Mouse (Mus musculus) heart, postnatal 0 days (tissue): ENCODE results near the gene Dgkz. TPM values are rescaled to one million over a fixed set of nuclear protein-coding genes. Genes with fewer than 3 reads are reported as not detected.

Experiments used
- ATAC-seq: fragments of 200-750 bp; cut with Nextera tagmentation; 2 replicates; pipeline ENCODE4 v1.8.0; 2017; ENCODE audit warnings: low read depth, moderate number of reproducible peaks, moderate library complexity; ENCODE audit not compliant: insufficient read depth
- DNase-seq: peaks from one replicate; pipeline ENCODE4 v3.0.0-alpha.2; 2016; ENCODE audit warnings: low spot score
- H3K27ac ChIP-seq: fragments of 300-500 bp; sonication (generic); 2 replicates; pipeline ENCODE4 v1.5.1; 2014; ENCODE audit warnings: low read depth, mild to moderate bottlenecking
- H3K27me3 ChIP-seq: fragments of 300-500 bp; sonication (generic); 2 replicates; pipeline ENCODE4 v1.6.1; 2014; ENCODE audit warnings: low read length, mixed read lengths; ENCODE audit not compliant: control insufficient read depth, insufficient read depth
- H3K36me3 ChIP-seq: fragments of 300-500 bp; sonication (generic); replicated peaks from 2 replicates; pipeline ENCODE4 v1.6.1; 2014; ENCODE audit warnings: low read length, mixed read lengths; ENCODE audit not compliant: control insufficient read depth, insufficient read depth
- H3K4me1 ChIP-seq: fragments of 300-500 bp; sonication (generic); 2 replicates; pipeline ENCODE4 v1.6.1; 2014; ENCODE audit warnings: antibody characterized with exemption; ENCODE audit not compliant: control insufficient read depth, insufficient read depth
- H3K4me2 ChIP-seq: fragments of 300-500 bp; sonication (generic); 2 replicates; pipeline ENCODE4 v1.6.1; 2014; ENCODE audit warnings: low read depth, mild to moderate bottlenecking, low read length, moderate library complexity
- H3K4me3 ChIP-seq: fragments of 300-500 bp; sonication (generic); 2 replicates; pipeline ENCODE4 v1.5.1; 2014; ENCODE audit warnings: low read depth, low read length
- H3K9ac ChIP-seq: fragments of 300-500 bp; sonication (generic); replicated peaks from 2 replicates; pipeline ENCODE4 v1.6.1; 2014; ENCODE audit warnings: low read depth, low read length, mixed read lengths
- H3K9me3 ChIP-seq: fragments of 300-500 bp; sonication (generic); replicated peaks from 2 replicates; pipeline ENCODE4 v1.6.1; 2016; ENCODE audit warnings: low read length; ENCODE audit not compliant: control insufficient read depth
- CTCF ChIP-seq: IDR thresholded peaks from 2 replicates; pipeline ENCODE4 v1.5.1; 2016; ENCODE audit warnings: antibody characterized with exemption, control low read depth, low read depth
- EP300 ChIP-seq: IDR thresholded peaks from 2 replicates; pipeline ENCODE4 v1.6.1; 2016; ENCODE audit warnings: antibody characterized with exemption, low read depth
- WGBS: fragments of 180-500 bp; shearing (Covaris S2); extraction: QIAGEN DNeasy Blood & Tissue Kit; methylation state at CpG from one replicate; pipeline ENCODE4 v1.1.7; 2014; 5-methylcytosine and 5-hydroxymethylcytosine counted together
- polyA plus RNA-seq: library from polyadenylated mRNA; unstranded; fragments of >200 nt; fragmentation: Nextera tagmentation; extraction: Ambion mirVana; gene quantifications from 2 replicates; pipeline ENCODE4 v1.2.1, GENCODE M21; 2015
- total RNA-seq: library from RNA; depleted of rRNA; stranded (reverse); fragments of >200 nt; gene quantifications from 2 replicates; pipeline ENCODE4 v1.2.3, GENCODE M21; 2014; ENCODE audit warnings: low replicate concordance

Gene Dgkz
- total and polyA plus RNA-seq, 2 experiments from 2014 or later, result 26.2 to 77.9 TPM

DNA sequence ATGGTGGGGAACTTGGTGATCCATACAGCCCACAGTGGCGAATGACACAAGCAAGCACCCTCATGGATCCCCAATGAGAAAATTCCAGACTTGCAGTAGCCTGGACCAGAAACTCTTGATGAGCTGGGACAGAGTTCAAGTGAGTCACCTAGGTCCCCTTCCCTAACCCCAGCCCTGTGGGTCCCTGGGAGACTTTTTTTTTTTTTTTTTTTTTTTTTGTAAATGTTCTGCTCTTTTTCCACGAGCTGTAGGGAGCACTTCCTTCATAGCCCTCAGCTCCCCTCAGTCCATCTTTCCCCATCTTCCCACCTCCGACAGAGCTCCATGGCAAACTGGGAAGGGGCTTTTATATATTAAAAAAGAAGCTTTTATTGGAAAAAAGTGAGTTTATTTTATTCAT is 46.2 kb downstream of the Dgkz start:
- TF ChIP-seq CTCF (no peak), EP300 (no peak)
- peaks cover 9% of the 10 kb centered on the region for H3K27me3 ChIP-seq
- peaks cover 16% of the 10 kb centered on the region; the same call in 1 of the 2 replicates for H3K36me3 ChIP-seq
- no peaks in the 10 kb centered on the region for H3K9me3 ChIP-seq
- no peak overlapping the region for H3K4me2 ChIP-seq
- 61% methylated on average over 3 of the region's 3 CpGs for WGBS
- H3K4me3 ChIP-seq, result no peak overlapping the region
- ATAC-seq (no peak), DNase-seq (no peak)
- no peak overlapping the region for H3K9ac ChIP-seq
- H3K27ac ChIP-seq, result no peak overlapping the region
- peaks cover 15% of the 10 kb centered on the region for H3K4me1 ChIP-seq

GRCm38 (mm10) chr2:91928534-91929350 is 46.9 kb downstream of the Dgkz start:
- ATAC-seq (no peak), DNase-seq (no peak)
- no peak overlapping the region for H3K4me2 ChIP-seq
- H3K9me3 ChIP-seq, result no peaks in the 10 kb centered on the region
- TF ChIP-seq EP300, result no peak
- TF ChIP-seq CTCF, result no peak
- no peak overlapping the region for H3K9ac ChIP-seq
- 71% methylated on average over 23 of the region's 23 CpGs for WGBS
- H3K27ac ChIP-seq, result no peak overlapping the region
- no peak overlapping the region for H3K4me3 ChIP-seq
- peaks cover 17% of the 10 kb centered on the region for H3K4me1 ChIP-seq
- peaks cover 16% of the 10 kb centered on the region for H3K27me3 ChIP-seq
- H3K36me3 ChIP-seq, result peaks cover 9% of the 10 kb centered on the region; the same call in 1 of the 2 replicates

GRCm38 (mm10) chr2:91927826-91928533 is 47.7 kb downstream of the Dgkz start:
- no peak overlapping the region for H3K27ac ChIP-seq
- peak overlapping the region; percentile 32 for H3K4me2 ChIP-seq
- WGBS, result 39% methylated on average over 34 of the region's 34 CpGs
- peaks cover 18% of the 10 kb centered on the region for H3K4me1 ChIP-seq
- TF ChIP-seq CTCF (peak; percentile 57), EP300 (no peak)
- DNase-seq (no peak), ATAC-seq (no peak)
- peaks cover 23% of the 10 kb centered on the region for H3K27me3 ChIP-seq
- peak overlapping the region; percentile 10 for H3K4me3 ChIP-seq
- H3K9ac ChIP-seq, result no peak overlapping the region
- H3K36me3 ChIP-seq, result 0 out of 2 replicates have a peak, but pooled peaks cover 2% of the 10 kb centered on the region
- no peaks in the 10 kb centered on the region for H3K9me3 ChIP-seq

- 85% methylated on average over 3 of the region's 3 CpGs for WGBS
- ATAC-seq (no peak), DNase-seq (no peak)
- Histone ChIP-seq H3K4me3 (peak within 1 kb of the TSS; percentile 10), H3K27me3 (peaks cover 33% of the 10 kb centered on the region), H3K4me1 (peaks cover 17% of the 10 kb centered on the region), H3K36me3 (no peaks in the 10 kb centered on the region), H3K9me3 (no peaks in the 10 kb centered on the region), H3K27ac (no peak within 1 kb of the TSS), H3K4me2 (peak within 1 kb of the TSS; percentile 32), H3K9ac (no peak within 1 kb of the TSS)
- no peak for TF ChIP-seq CTCF
- TF ChIP-seq EP300, result no peak
These were observed 48.7 kb downstream of the Dgkz start, which contains the start of gene Chrm4 for GRCm38 (mm10) chr2:91926949-91927348. Chrm4 (plus strand) TSS chr2:91927249.

GRCm38 (mm10) chr2:91925442-91925841 is 50.2 kb downstream of the Dgkz start:
- DNase-seq (no peak), ATAC-seq (no peak)
- no peak overlapping the region for H3K9ac ChIP-seq
- H3K27ac ChIP-seq, result no peak overlapping the region
- WGBS, result 78% methylated on average over 15 of the region's 15 CpGs
- H3K4me1 ChIP-seq, result peaks cover 11% of the 10 kb centered on the region
- H3K4me2 ChIP-seq, result no peak overlapping the region
- no peak for TF ChIP-seq CTCF
- no peak for TF ChIP-seq EP300
- H3K27me3 ChIP-seq, result peaks cover 41% of the 10 kb centered on the region
- no peaks in the 10 kb centered on the region for H3K36me3 ChIP-seq
- no peaks in the 10 kb centered on the region for H3K9me3 ChIP-seq
- H3K4me3 ChIP-seq, result no peak overlapping the region
